Mouse (Mus musculus) midbrain, embryonic 14.5 days (tissue): ENCODE data around the gene Acad9. TPM values are rescaled to one million over a fixed set of nuclear protein-coding genes. Genes with fewer than 3 reads are reported as not detected.
"Not testable (repeated sequence)": the region's sequence is repeated elsewhere in the genome, so short reads cannot be mapped to it uniquely, and the experiment has no call there.

ENCODE experiments used
- ATAC-seq: fragments of 200-750 bp; cut with Nextera tagmentation; 2 replicates; pipeline ENCODE4 v1.8.0; 2017; ENCODE audit warnings: moderate number of reproducible peaks, moderate library complexity; ENCODE audit not compliant: low FRiP score, low TSS enrichment
- DNase-seq: peaks from one replicate; pipeline ENCODE4 v3.0.0-alpha.2; 2015
- H3K27ac ChIP-seq: fragments of 300-500 bp; sonication (generic); replicated peaks from 2 replicates; pipeline ENCODE4 v1.5.1; 2014; ENCODE audit warnings: mild to moderate bottlenecking, low read depth, low read length, moderate library complexity
- H3K27me3 ChIP-seq: fragments of 300-500 bp; sonication (generic); 2 replicates; pipeline ENCODE4 v1.6.1; 2014; ENCODE audit warnings: low read length, control low read depth, mixed read lengths; ENCODE audit not compliant: control insufficient read depth, insufficient read depth
- H3K36me3 ChIP-seq: fragments of 300-500 bp; sonication (generic); 2 replicates; pipeline ENCODE4 v1.6.1; 2014; ENCODE audit warnings: low read length, control low read depth; ENCODE audit not compliant: control insufficient read depth, insufficient read depth
- H3K4me1 ChIP-seq: fragments of 300-500 bp; sonication (generic); 2 replicates; pipeline ENCODE4 v1.6.1; 2014; ENCODE audit warnings: mild to moderate bottlenecking, antibody characterized with exemption, low read length, control low read depth; ENCODE audit not compliant: control insufficient read depth, insufficient read depth
- H3K4me2 ChIP-seq: fragments of 300-500 bp; sonication (generic); 2 replicates; pipeline ENCODE4 v1.6.1; 2014; ENCODE audit warnings: mild to moderate bottlenecking, low read length, moderate library complexity
- H3K4me3 ChIP-seq: fragments of 300-500 bp; sonication (generic); replicated peaks from 2 replicates; pipeline ENCODE4 v1.5.1; 2014; ENCODE audit warnings: low read depth, low read length
- H3K9ac ChIP-seq: fragments of 300-500 bp; sonication (generic); replicated peaks from 2 replicates; pipeline ENCODE4 v1.6.1; 2014; ENCODE audit warnings: mild to moderate bottlenecking, low read length, moderate library complexity
- H3K9me3 ChIP-seq: fragments of 300-500 bp; sonication (generic); 2 replicates; pipeline ENCODE4 v1.6.1; 2016; ENCODE audit warnings: low read length, control low read depth, mixed read lengths; ENCODE audit not compliant: control insufficient read depth
- WGBS: fragments of 180-500 bp; shearing (Covaris S2); extraction: QIAGEN DNeasy Blood & Tissue Kit; methylation state at CpG from one replicate; pipeline ENCODE4 v1.1.7; 2014; 5-methylcytosine and 5-hydroxymethylcytosine counted together
- polyA plus RNA-seq: library from polyadenylated mRNA; unstranded; fragments of >200 nt; fragmentation: Nextera tagmentation; extraction: Ambion mirVana; gene quantifications from 2 replicates; pipeline ENCODE4 v1.2.1, GENCODE M21; 2014

Acad9 gene
- polyA plus RNA-seq, 1 experiment from 2014 or later, result 96.8 TPM

- H3K4me1 ChIP-seq, DNase-seq, H3K4me2 ChIP-seq, H3K4me3 ChIP-seq, H3K27ac ChIP-seq, H3K36me3 ChIP-seq, H3K9me3 ChIP-seq, H3K9ac ChIP-seq, H3K27me3 ChIP-seq, ATAC-seq: not testable (repeated sequence)
- WGBS, result 93% methylated on average over 9 of the region's 9 CpGs
These were observed 60.4 kb downstream of the Acad9 start for GRCm38 (mm10) chr3:36126176-36126575.

GRCm38 (mm10) chr3:36136152-36136551 is 70.4 kb downstream of the Acad9 start:
- Histone ChIP-seq H3K9ac (no peak overlapping the region), H3K4me3 (no peak overlapping the region), H3K4me1 (no peaks in the 10 kb centered on the region), H3K9me3 (no peaks in the 10 kb centered on the region), H3K4me2 (no peak overlapping the region), H3K36me3 (no peaks in the 10 kb centered on the region), H3K27ac (no peak overlapping the region), H3K27me3 (no peaks in the 10 kb centered on the region)
- DNase-seq (no peak), ATAC-seq (no peak)

GRCm38 (mm10) chr3:36137560-36137959 is 71.8 kb downstream of the Acad9 start:
- H3K4me1 ChIP-seq, result no peaks in the 10 kb centered on the region
- 63% methylated on average over 2 of the region's 2 CpGs for WGBS
- no peaks in the 10 kb centered on the region for H3K27me3 ChIP-seq
- H3K27ac ChIP-seq, result no peak overlapping the region
- peak; percentile 60 for DNase-seq
- H3K36me3 ChIP-seq, result no peaks in the 10 kb centered on the region
- no peak overlapping the region for H3K9ac ChIP-seq
- no peak for ATAC-seq
- H3K9me3 ChIP-seq, result no peaks in the 10 kb centered on the region
- H3K4me2 ChIP-seq, result no peak overlapping the region
- no peak overlapping the region for H3K4me3 ChIP-seq

GRCm38 (mm10) chr3:36138171-36138660 is 72.4 kb downstream of the Acad9 start:
- H3K4me1 ChIP-seq, result no peaks in the 10 kb centered on the region
- H3K27me3 ChIP-seq, result no peaks in the 10 kb centered on the region
- H3K9me3 ChIP-seq, result no peaks in the 10 kb centered on the region
- DNase-seq (no peak), ATAC-seq (no peak)
- no peak overlapping the region for H3K4me3 ChIP-seq
- no peak overlapping the region for H3K9ac ChIP-seq
- H3K4me2 ChIP-seq, result no peak overlapping the region
- H3K27ac ChIP-seq, result no peak overlapping the region
- 74% methylated on average over 1 of the region's 1 CpGs for WGBS
- H3K36me3 ChIP-seq, result no peaks in the 10 kb centered on the region

GRCm38 (mm10) chr3:36138996-36139395 is 73.2 kb downstream of the Acad9 start:
- no peaks in the 10 kb centered on the region for H3K36me3 ChIP-seq
- no peaks in the 10 kb centered on the region for H3K9me3 ChIP-seq
- ATAC-seq (no peak), DNase-seq (no peak)
- no peaks in the 10 kb centered on the region for H3K27me3 ChIP-seq
- H3K27ac ChIP-seq, result no peak overlapping the region
- H3K4me3 ChIP-seq, result no peak overlapping the region
- no peak overlapping the region for H3K4me2 ChIP-seq
- H3K9ac ChIP-seq, result no peak overlapping the region
- H3K4me1 ChIP-seq, result no peaks in the 10 kb centered on the region

Other genes starting within 250 kb of the Acad9 start
- gene Dcun1d1, start 128.5 kb upstream of the Acad9 start, polyA plus RNA-seq, result 105 and 107 TPM in 2 replicates
- gene Mccc1, start 65.3 kb upstream of the Acad9 start, polyA plus RNA-seq, result 20.1 and 25.7 TPM in 2 replicates
- not detected in 2 replicates for gene Ccdc144b, start 12.4 kb upstream of the Acad9 start, polyA plus RNA-seq
- 15.8 and 21.3 TPM in 2 replicates for gene D3Ertd254e, start 85.0 kb downstream of the Acad9 start, polyA plus RNA-seq
- gene Qrfpr, start 156.3 kb downstream of the Acad9 start, polyA plus RNA-seq, result 1.2 and 2.0 TPM in 2 replicates